Mouse (Mus musculus) MEL (cell line): ENCODE results near the gene Trim62. TPM values are rescaled to one million over a fixed set of nuclear protein-coding genes. Genes with fewer than 3 reads are reported as not detected.

Experiments used
- DNase-seq: peaks from one replicate; pipeline ENCODE4 v3.0.0; 2011; ENCODE audit warnings: low read depth, low spot score
- H3K27ac ChIP-seq: 2 replicates; pipeline ENCODE4 v1.5.1; 2012; ENCODE audit warnings: low read depth, mild to moderate bottlenecking, control low read depth, low read length, moderate library complexity; ENCODE audit not compliant: control insufficient read depth
- H3K27me3 ChIP-seq, 2 experiments: fragments of 150-350 bp in 1 of 2; sonication (generic) in 1 of 2; 2 replicates each; pipeline ENCODE4 v1.6.1; 2012; ENCODE audit warnings: low read length in 2 of 2, mild to moderate bottlenecking in 2 of 2, improper control_type of control experiment in 1 of 2, moderate library complexity in 1 of 2; ENCODE audit not compliant: insufficient read depth in 2 of 2, control insufficient read depth in 1 of 2
- H3K36me3 ChIP-seq, 2 experiments: 2 replicates each; pipeline ENCODE4 v1.6.1; 2012 to 2014; ENCODE audit warnings: low read length in 2 of 2, improper control_type of control experiment in 1 of 2, inconsistent platforms in 1 of 2, mild to moderate bottlenecking in 1 of 2; ENCODE audit not compliant: insufficient read depth in 2 of 2, control insufficient read depth in 1 of 2
- H3K4me1 ChIP-seq, 2 experiments: fragments of 150-350 bp in 1 of 2; sonication (generic) in 1 of 2; 2 replicates each; pipeline ENCODE4 v1.6.1; 2012; ENCODE audit warnings: low read length in 2 of 2, improper control_type of control experiment in 1 of 2, mild to moderate bottlenecking in 1 of 2; ENCODE audit not compliant: insufficient read depth in 2 of 2, control insufficient read depth in 1 of 2
- H3K4me3 ChIP-seq, 2 experiments: fragments of 150-350 bp in 1 of 2; sonication (generic) in 1 of 2; 2 replicates each; pipeline ENCODE4 v1.5.1; 2012; ENCODE audit warnings: low read depth in 2 of 2, low read length in 2 of 2, mild to moderate bottlenecking in 2 of 2, moderate library complexity in 2 of 2, control low read depth in 1 of 2, improper control_type of control experiment in 1 of 2; ENCODE audit not compliant: control insufficient read depth in 1 of 2, insufficient read depth in 1 of 2
- H3K79me2 ChIP-seq: 2 replicates; pipeline ENCODE4 v1.6.1; 2012; ENCODE audit warnings: mild to moderate bottlenecking, low read length, moderate library complexity; ENCODE audit not compliant: control insufficient read depth, poor library complexity, insufficient read depth
- H3K9ac ChIP-seq: 2 replicates; pipeline ENCODE4 v1.6.1; 2012; ENCODE audit warnings: low read depth, mild to moderate bottlenecking, control low read depth, low read length, moderate library complexity; ENCODE audit not compliant: control insufficient read depth, poor library complexity, severe bottlenecking
- H3K9me3 ChIP-seq: fragments of 150-350 bp; sonication (generic); replicated peaks from 2 replicates; pipeline ENCODE4 v1.6.1; 2012; ENCODE audit warnings: mild to moderate bottlenecking, low read length, improper control_type of control experiment, moderate library complexity; ENCODE audit not compliant: insufficient read depth
- CHD2 ChIP-seq: IDR thresholded peaks from 2 replicates; pipeline ENCODE4 v1.6.1; 2011; ENCODE audit warnings: low read length, improper control_type of control experiment
- CTCF ChIP-seq, 3 experiments: IDR thresholded peaks in 2 of 3; conservative IDR thresholded peaks in 1 of 3; 2 replicates each; pipeline ENCODE4 v1.5.1; 2011 to 2012; ENCODE audit warnings: low read length in 3 of 3, low read depth in 2 of 3, mild to moderate bottlenecking in 2 of 3, improper control_type of control experiment in 1 of 3, inconsistent platforms in 1 of 3, mixed read lengths in 1 of 3, moderate library complexity in 1 of 3; ENCODE audit not compliant: control insufficient read depth in 1 of 3, insufficient read depth in 1 of 3, poor library complexity in 1 of 3, severe bottlenecking in 1 of 3
- ELF1 ChIP-seq: IDR thresholded peaks from 2 replicates; pipeline ENCODE4 v1.6.1; 2014; ENCODE audit warnings: low read depth, mild to moderate bottlenecking, inconsistent platforms, low read length, improper control_type of control experiment, moderate library complexity
- EP300 ChIP-seq, 2 experiments: IDR thresholded peaks; 2 replicates each; pipeline ENCODE4 v1.6.1; 2011; ENCODE audit warnings: improper control_type of control experiment in 2 of 2, low read length in 2 of 2, low read depth in 1 of 2, mild to moderate bottlenecking in 1 of 2
- ETS1 ChIP-seq: IDR thresholded peaks from 2 replicates; pipeline ENCODE4 v1.6.1; 2012; ENCODE audit warnings: low read depth, mild to moderate bottlenecking, inconsistent platforms, low read length, improper control_type of control experiment, moderate library complexity
- GATA1 ChIP-seq: IDR thresholded peaks from 2 replicates; pipeline ENCODE4 v1.6.1; 2011; ENCODE audit warnings: low read depth, low read length, improper control_type of control experiment
- HCFC1 ChIP-seq: IDR thresholded peaks from 2 replicates; pipeline ENCODE4 v1.6.1; 2012; ENCODE audit warnings: low read depth, mild to moderate bottlenecking, inconsistent platforms, low read length, improper control_type of control experiment, moderate library complexity
- KAT2A ChIP-seq: conservative IDR thresholded peaks from 2 replicates; pipeline ENCODE4 v1.6.1; 2012; ENCODE audit warnings: low read depth, low read length, improper control_type of control experiment, inconsistent platforms
- MAZ ChIP-seq: IDR thresholded peaks from 2 replicates; pipeline ENCODE4 v1.6.1; 2012; ENCODE audit warnings: low read depth, mild to moderate bottlenecking, inconsistent platforms, low read length, improper control_type of control experiment
- MEF2A ChIP-seq: IDR thresholded peaks from 2 replicates; pipeline ENCODE4 v1.6.1; 2014; ENCODE audit warnings: low read depth, mild to moderate bottlenecking, inconsistent platforms, low read length, improper control_type of control experiment; ENCODE audit not compliant: poor library complexity, insufficient replicate concordance, severe bottlenecking; ENCODE audit errors: extremely low read depth
- MYB ChIP-seq: IDR thresholded peaks from 2 replicates; pipeline ENCODE4 v1.6.1; 2011; ENCODE audit warnings: mild to moderate bottlenecking, low read depth, low read length, improper control_type of control experiment
- MYC ChIP-seq: IDR thresholded peaks from 2 replicates; pipeline ENCODE4 v1.6.1; 2011; ENCODE audit warnings: low read depth, mild to moderate bottlenecking, low read length, improper control_type of control experiment, moderate library complexity
- POLR2AphosphoS2 ChIP-seq: IDR thresholded peaks from 2 replicates; pipeline ENCODE4 v1.6.1; 2011; ENCODE audit warnings: low read length, improper control_type of control experiment
- POLR2AphosphoS5 ChIP-seq: IDR thresholded peaks from 2 replicates; pipeline ENCODE4 v1.6.1; 2012; ENCODE audit warnings: low read depth, borderline replicate concordance, mild to moderate bottlenecking, inconsistent platforms, low read length, moderate library complexity, mixed read lengths
- RAD21 ChIP-seq: IDR thresholded peaks from 2 replicates; pipeline ENCODE4 v1.6.1; 2011; ENCODE audit warnings: mild to moderate bottlenecking, low read depth, low read length, improper control_type of control experiment
- SMC3 ChIP-seq: IDR thresholded peaks from 2 replicates; pipeline ENCODE4 v1.6.1; 2011; ENCODE audit warnings: low read depth, low read length, improper control_type of control experiment
- TBP ChIP-seq: IDR thresholded peaks from 2 replicates; pipeline ENCODE4 v1.8.0; 2011; ENCODE audit warnings: low read depth, low read length, improper control_type of control experiment
- TCF12 ChIP-seq: IDR thresholded peaks from 2 replicates; pipeline ENCODE4 v1.6.1; 2014; ENCODE audit warnings: low read depth, mild to moderate bottlenecking, inconsistent platforms, low read length, improper control_type of control experiment, moderate library complexity
- UBTF ChIP-seq: IDR thresholded peaks from 2 replicates; pipeline ENCODE4 v1.6.1; 2012; ENCODE audit warnings: low read depth, mild to moderate bottlenecking, inconsistent platforms, low read length, improper control_type of control experiment, moderate library complexity, borderline replicate concordance; ENCODE audit not compliant: insufficient read depth
- ZKSCAN1 ChIP-seq: IDR thresholded peaks from 2 replicates; pipeline ENCODE4 v1.6.1; 2012; ENCODE audit warnings: low read depth, mild to moderate bottlenecking, inconsistent platforms, low read length, improper control_type of control experiment, moderate library complexity
- polyA plus RNA-seq, 2 experiments: library from polyadenylated mRNA; stranded (reverse) in 1 of 2; unstranded in 1 of 2; fragments of >175 nt in 1 of 2; fragments of >200 nt in 1 of 2; gene quantifications; 2 replicates each; pipeline versions ENCODE4 v1.2.1 to v1.2.4; 2012; ENCODE audit warnings: low replicate concordance in 2 of 2, low read depth in 1 of 2; ENCODE audit not compliant: insufficient read length in 2 of 2, insufficient read depth in 1 of 2, missing spikeins in 1 of 2
- total RNA-seq: library from RNA; depleted of rRNA; stranded (reverse); fragments of 300-350 nt; gene quantifications from 2 replicates; pipeline ENCODE4 v1.2.3, GENCODE M21; 2012

Trim62 gene
- total and polyA plus RNA-seq, 3 experiments, result 0.12 to 1.2 TPM; not detected in 1

DNA sequence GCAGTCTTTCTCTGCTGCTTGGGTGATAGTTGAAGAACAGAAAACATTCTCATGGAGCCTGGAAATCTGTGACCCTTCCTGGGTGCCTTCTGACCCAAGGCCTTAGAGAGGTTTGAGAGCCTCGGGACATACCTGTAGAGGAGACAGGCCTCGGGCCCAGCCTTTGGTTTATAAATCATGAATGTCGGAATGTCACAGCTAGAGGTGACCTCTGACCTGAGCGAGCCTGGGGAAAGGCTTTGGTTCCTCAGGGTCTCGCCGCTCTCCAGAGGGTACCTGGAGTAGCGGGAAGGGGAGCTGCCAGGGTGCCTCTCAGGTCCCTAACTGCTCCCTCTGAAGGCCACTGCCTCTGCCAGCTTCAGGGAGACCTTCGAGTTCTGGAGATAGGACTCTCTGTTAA, 21.9 kb downstream of the Trim62 start:
- no peak overlapping the region for H3K4me3 ChIP-seq
- no peak overlapping the region for H3K9ac ChIP-seq
- no peak for DNase-seq
- H3K79me2 ChIP-seq, result no peaks in the 10 kb centered on the region
- no peaks in the 10 kb centered on the region for H3K4me1 ChIP-seq
- TF ChIP-seq RAD21 (no peak), GATA1 (no peak), MYB (no peak), POLR2AphosphoS5 (no peak), TBP (no peak), POLR2AphosphoS2 (no peak), ETS1 (no peak), KAT2A (no peak), SMC3 (no peak), UBTF (no peak), EP300 (IDR thresholded peaks at IDR 0.05; ENCODE audit: low read depth in 1 of 2, low read length in 2 of 2) (no peak), MYC (no peak), TCF12 (no peak), ELF1 (no peak), CTCF (IDR thresholded peaks at IDR 0.05 in 2 of 3, conservative IDR thresholded peaks at IDR 0.05 in 1 of 3; ENCODE audit: control insufficient read depth in 1 of 3, insufficient read depth in 1 of 3, low read depth in 2 of 3, low read length in 3 of 3, poor library complexity in 1 of 3, severe bottlenecking in 1 of 3) (no peak), CHD2 (no peak), MEF2A (no peak), ZKSCAN1 (no peak), HCFC1 (no peak)
- no peaks in the 10 kb centered on the region for H3K36me3 ChIP-seq
- no peak overlapping the region for H3K27ac ChIP-seq
- no peaks in the 10 kb centered on the region for H3K27me3 ChIP-seq
- no peaks in the 10 kb centered on the region for H3K9me3 ChIP-seq

DNA sequence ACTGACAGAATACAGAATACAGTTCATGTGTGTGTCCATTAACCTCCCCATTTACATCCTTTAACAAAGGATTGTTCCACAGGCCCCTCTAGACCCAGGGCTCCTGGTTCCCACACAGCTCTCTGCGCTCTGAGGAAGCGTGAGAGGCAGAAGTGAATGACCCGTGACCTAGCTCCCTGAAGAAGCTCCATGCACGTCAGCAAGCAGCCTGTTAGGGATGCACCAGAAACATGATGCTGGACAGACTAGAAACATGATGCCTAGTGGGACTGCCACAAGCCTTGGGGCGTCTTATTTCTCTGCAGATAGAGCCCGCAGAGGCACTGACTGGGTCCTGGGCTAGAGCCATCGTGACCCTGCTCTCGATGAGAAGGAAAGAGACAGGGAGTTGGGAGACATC, 23.4 kb downstream of the Trim62 start:
- no peaks in the 10 kb centered on the region for H3K36me3 ChIP-seq
- no peak overlapping the region for H3K9ac ChIP-seq
- no peak overlapping the region for H3K27ac ChIP-seq
- TF ChIP-seq MAZ, result no peak
- no peak for TF ChIP-seq ZKSCAN1
- DNase-seq, result no peak
- no peaks in the 10 kb centered on the region for H3K4me1 ChIP-seq
- no peaks in the 10 kb centered on the region for H3K27me3 ChIP-seq
- no peaks in the 10 kb centered on the region for H3K79me2 ChIP-seq
- H3K4me3 ChIP-seq, result no peak overlapping the region
- H3K9me3 ChIP-seq, result no peaks in the 10 kb centered on the region
